Mouse (Mus musculus): ENCODE measurements around the gene Zfp319.

Zfp319 gene

DNA sequence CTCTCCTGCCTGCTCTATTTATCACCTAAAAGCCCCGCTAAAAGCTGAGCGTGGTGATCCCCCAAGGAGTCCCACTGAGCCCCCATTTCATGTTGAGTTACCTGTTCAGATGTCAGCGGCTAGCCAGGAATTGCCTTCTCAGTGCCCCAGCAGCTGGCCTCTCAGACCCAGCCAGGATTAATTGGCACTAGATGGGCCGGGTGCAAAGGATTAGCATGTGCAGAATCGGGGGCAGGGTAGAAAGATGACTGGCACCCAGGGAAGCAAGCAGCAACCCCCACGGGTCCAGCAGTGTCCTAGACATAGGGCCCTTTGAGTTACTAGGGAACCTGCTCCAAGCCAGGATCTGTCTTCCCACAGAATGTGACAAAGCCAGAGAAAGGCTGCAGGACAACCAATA, 25.3 kb downstream of the Zfp319 start, which contains the start of gene Cngb1:
TSS of gene Cngb1 (minus strand) at position 155 of the 400 bp plus-strand sequence.
- DNase-seq = no peak

DNA sequence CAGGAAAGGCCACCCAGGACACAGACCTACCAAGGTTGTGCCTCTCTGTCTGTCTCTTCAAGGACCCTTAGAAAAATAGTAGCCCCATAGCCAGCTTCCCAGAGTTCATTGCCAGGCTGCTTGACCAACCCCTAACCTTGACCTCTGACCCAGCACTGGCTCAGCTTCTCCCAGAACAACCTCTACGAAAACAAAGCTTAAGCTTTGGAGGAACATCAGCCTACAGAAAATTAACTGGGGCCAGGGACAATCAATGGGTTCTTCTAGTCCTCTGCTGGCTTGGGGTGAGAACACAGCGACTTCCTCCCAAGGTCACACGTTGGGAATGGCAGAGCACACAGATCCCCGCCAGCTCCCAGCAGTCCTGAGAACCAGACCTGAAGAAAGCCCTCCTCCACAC, 26.2 kb downstream of the Zfp319 start:
- no peak for DNase-seq

DNA sequence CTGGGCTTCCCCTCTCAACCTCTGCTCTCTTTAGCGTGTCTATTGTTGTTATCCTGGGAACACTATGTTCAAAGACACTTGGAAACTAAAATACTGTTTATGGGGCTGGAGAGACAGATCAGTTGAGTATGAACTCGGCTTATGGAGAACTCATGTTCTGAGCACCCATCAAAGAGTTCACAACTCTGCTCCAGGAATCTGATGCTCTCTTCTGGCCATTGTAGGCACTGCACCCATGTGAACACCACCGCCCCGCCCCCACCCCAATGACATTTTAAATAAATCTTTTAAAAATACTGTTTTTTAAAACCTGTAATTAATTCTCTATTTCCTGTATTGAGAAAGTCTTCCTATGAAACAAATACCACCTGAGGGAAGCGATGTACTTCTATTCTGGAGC, 29.3 kb downstream of the Zfp319 start:
- no peak for DNase-seq

DNA sequence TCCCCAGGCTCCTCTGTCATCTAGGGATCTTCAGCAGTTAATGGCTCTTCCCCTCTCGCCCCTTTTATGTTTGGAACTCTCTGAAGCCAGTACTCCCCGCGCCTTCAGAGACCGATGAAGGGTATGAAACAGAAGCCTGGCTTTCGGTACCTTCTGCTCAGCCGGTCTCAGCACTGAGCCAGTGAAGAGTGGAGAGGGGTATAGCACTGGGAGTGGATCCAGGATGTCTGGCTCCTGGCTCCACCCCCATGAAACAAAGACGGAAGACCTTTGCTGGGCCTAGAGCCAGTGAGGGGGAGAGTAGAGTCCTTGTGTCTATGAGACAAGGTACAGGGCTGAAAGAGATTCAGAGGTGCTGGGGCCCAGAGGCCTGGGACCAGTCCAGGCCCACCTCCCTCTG, 37.9 kb downstream of the Zfp319 start:
- DNase-seq = no peak

DNA sequence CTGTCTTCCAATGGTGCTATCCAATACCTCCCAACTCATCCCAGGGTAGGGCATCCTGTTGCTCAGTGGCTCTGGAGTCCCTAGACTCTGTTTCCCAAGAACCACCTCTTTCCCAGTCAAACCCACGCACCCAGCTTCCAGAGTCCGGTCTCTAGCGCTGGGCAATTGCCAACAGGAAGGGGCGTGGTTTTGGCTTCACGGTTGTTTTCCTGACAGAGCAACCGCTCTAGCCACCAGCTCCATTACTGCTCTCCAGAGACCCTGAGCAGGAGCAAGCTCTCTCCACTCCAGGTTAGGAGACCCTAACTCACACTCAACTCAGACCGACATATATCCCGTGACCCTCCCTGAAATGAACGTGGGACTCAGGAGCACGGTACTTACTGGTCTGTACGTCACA, 38.6 kb downstream of the Zfp319 start:
- no peak for DNase-seq

DNA sequence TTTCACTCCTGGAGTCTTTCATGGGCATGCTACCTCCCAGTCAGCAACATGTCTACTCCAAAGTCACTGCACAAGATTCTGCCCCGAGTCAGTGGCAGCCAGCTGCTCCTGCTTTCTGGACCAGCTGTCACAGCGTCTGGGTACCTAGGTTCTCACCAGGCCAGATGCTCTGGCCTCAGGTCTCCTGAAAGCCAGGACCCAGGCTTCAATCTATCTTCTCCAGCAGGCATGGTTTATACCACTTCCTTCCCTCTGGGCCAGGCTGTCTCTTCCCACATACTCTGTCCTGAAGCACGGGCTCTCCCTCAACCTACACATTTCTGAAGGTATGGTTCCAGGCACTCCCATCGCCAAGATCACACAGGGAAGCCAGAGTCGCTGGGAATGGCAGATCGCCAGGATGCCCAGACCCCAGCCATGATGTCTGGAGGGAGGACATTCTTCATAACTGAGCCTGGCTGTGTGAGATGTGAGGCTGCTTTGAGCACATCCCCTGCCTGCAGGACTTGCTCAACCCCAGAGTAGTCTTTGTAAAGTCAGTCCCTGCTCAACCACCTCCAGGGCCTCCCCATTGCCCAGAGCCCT, 42.6 kb downstream of the Zfp319 start:
- DNase-seq = no peak

DNA sequence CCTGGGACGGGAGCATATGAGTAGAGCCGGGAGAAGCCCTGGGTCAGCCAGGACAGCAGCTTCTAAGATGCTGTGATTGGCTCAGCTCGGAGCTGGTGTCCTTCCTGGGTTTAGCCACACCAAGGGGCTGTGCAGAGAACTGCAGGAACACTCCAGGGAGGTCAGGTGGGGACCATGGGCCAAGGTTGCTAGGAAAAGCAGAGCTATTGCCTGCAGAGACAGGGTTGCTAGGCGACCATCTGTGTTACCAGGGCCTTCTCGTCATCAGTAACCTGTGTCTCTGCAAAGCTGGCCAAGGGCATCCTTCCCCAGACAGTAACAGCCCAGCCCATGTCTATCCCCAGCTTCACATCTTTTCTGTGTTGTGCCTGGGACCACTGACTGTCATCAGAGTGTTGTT, 50.3 kb downstream of the Zfp319 start:
- DNase-seq = peak; percentile 6

Data from right cerebral cortex, adult 18-20 months (tissue).